ENCODE assay signal across 11 mouse cellular contexts in genomic region chr12:75873546-75874235, GRCm38 (mm10). TPM values are rescaled to one million over a fixed set of nuclear protein-coding genes. Genes with fewer than 3 reads are reported as not detected.
DNase-seq lines count a peak whose midpoint lies in the region; ATAC-seq and TF ChIP-seq lines count a peak whose summit lies in the region.
"Had no signal": no experiment of that assay in that cellular context is flagged by ENCODE, and none has a peak within 500 bp of the region (broad histone marks: within the 10 kb centered on the region; RNA-seq: fewer than 3 reads in every experiment).

No protein-coding gene starts in this region.

- H3K4me1 ChIP-seq in forebrain, embryonic 11.5 days (replicated peaks; ENCODE audit: control insufficient read depth, insufficient read depth, low read length) = peaks cover 19% of the 10 kb centered on the region
- peaks cover 13% of the 10 kb centered on the region; the same call in 1 of the 2 replicates for H3K4me1 ChIP-seq in kidney, postnatal 0 days (replicated peaks; ENCODE audit: insufficient read depth, low read length)

- no peak overlapping the region for H3K4me3 ChIP-seq in forebrain, embryonic 11.5 days (ENCODE audit: low read depth, low read length)
- no peak overlapping the region for H3K4me3 ChIP-seq in kidney, postnatal 0 days (replicated peaks; ENCODE audit: low read depth, low read length)
- H3K4me3 ChIP-seq: stomach, embryonic 15.5 days had no signal

- ATAC-seq in forebrain, embryonic 11.5 days (replicated peaks; ENCODE audit: low FRiP score) = peak; percentile 88
- ATAC-seq in kidney, postnatal 0 days (replicated peaks; ENCODE audit: low FRiP score, low read depth) = no peak
- ATAC-seq: intestine, embryonic 16.5 days; lung, postnatal 0 days had no signal

- H3K27ac ChIP-seq in forebrain, embryonic 11.5 days (ENCODE audit: low read depth, low read length) = peak overlapping the region; percentile 79
- H3K27ac ChIP-seq in kidney, postnatal 0 days = 0 out of 2 replicates have a peak overlapping the region, but pooled peaks have one; percentile 8
- H3K27ac ChIP-seq: stomach, embryonic 15.5 days had no signal

- H3K27me3 ChIP-seq in forebrain, embryonic 11.5 days (ENCODE audit: control insufficient read depth, insufficient read depth, low read length) = no peaks in the 10 kb centered on the region
- no peaks in the 10 kb centered on the region for H3K27me3 ChIP-seq in kidney, postnatal 0 days (ENCODE audit: insufficient read depth, low read length)
- H3K27me3 ChIP-seq: stomach, embryonic 15.5 days had no signal

- peak overlapping the region; percentile 31 for H3K9ac ChIP-seq in forebrain, embryonic 11.5 days (ENCODE audit: low read length)
- no peak overlapping the region for H3K9ac ChIP-seq in kidney, postnatal 0 days (ENCODE audit: low read depth, low read length)
- H3K9ac ChIP-seq: stomach, embryonic 15.5 days had no signal

- H3K9me3 ChIP-seq in forebrain, embryonic 11.5 days (ENCODE audit: control insufficient read depth, low read length) = no peaks in the 10 kb centered on the region
- no peaks in the 10 kb centered on the region for H3K9me3 ChIP-seq in kidney, postnatal 0 days (replicated peaks; ENCODE audit: low read length)
- H3K9me3 ChIP-seq: stomach, embryonic 15.5 days had no signal

- H3K36me3 ChIP-seq in forebrain, embryonic 11.5 days (ENCODE audit: control insufficient read depth, insufficient read depth, low read length) = no peaks in the 10 kb centered on the region
- H3K36me3 ChIP-seq in kidney, postnatal 0 days (ENCODE audit: insufficient read depth, low read length) = no peaks in the 10 kb centered on the region
- H3K36me3 ChIP-seq: stomach, embryonic 15.5 days had no signal

- peak overlapping the region; percentile 24 for H3K4me2 ChIP-seq in forebrain, embryonic 11.5 days (ENCODE audit: low read depth, low read length, severe bottlenecking)
- no peak overlapping the region for H3K4me2 ChIP-seq in kidney, postnatal 0 days (ENCODE audit: low read length)
- H3K4me2 ChIP-seq: stomach, embryonic 15.5 days had no signal

- WGBS in forebrain, embryonic 11.5 days = 9% methylated on average over 9 of the region's 9 CpGs
- 44% methylated on average over 9 of the region's 9 CpGs for WGBS in kidney, postnatal 0 days

- DNase-seq in cerebellum, postnatal 14 days = peak; percentile 33 to 35
- no peak for DNase-seq in cerebellum, postnatal 4 days (ENCODE audit: low spot score in 2 of 2)
- peak; percentile 64 for DNase-seq in forebrain, embryonic 11.5 days (ENCODE audit: low spot score)
- no peak for DNase-seq in kidney, postnatal 0 days (ENCODE audit: low spot score)
- peak; percentile 23 for DNase-seq in neural tube, embryonic 10.5 days (ENCODE audit: extremely low spot score, low spot score)
- DNase-seq in heart, adult 9 months (ENCODE audit: low spot score in 2 of 2) = no peak
- no peak for DNase-seq in layer of hippocampus, adult 9-11 months
- no peak for DNase-seq in left cerebral cortex, adult 11 months (ENCODE audit: low spot score)

- TF ChIP-seq CTCF in kidney, postnatal 0 days (IDR thresholded peaks at IDR 0.05; ENCODE audit: low read depth) = no peak

RNA-seq across cellular contexts. Expression of gene Syne2, which starts 55.8 kb away (rescaled TPM):
- polyA plus RNA-seq in forebrain, embryonic 11.5 days (2014; fragmentation: Nextera tagmentation; extraction: Ambion mirVana) = 117 and 127 TPM in 2 replicates
- polyA plus RNA-seq in kidney, postnatal 0 days (2015; fragmentation: Nextera tagmentation; extraction: Ambion mirVana) = 37.2 and 47.5 TPM in 2 replicates

Comparison
In these comparisons a context has a peak if more than half of its experiments do, and no peak if none do; other contexts are left out.
1. DNase-seq: peak in cerebellum, postnatal 14 days (2 of 2), forebrain, embryonic 11.5 days (single experiment) and neural tube, embryonic 10.5 days (single experiment); none in cerebellum, postnatal 4 days (0 of 2), kidney, postnatal 0 days (single experiment), heart, adult 9 months (0 of 2), layer of hippocampus, adult 9-11 months (single experiment) and left cerebral cortex, adult 11 months (single experiment).